Mouse (Mus musculus) midbrain, embryonic 13.5 days (tissue): Measurements from ENCODE around the gene Slc22a4. TPM values are rescaled to one million over a fixed set of nuclear protein-coding genes. Genes with fewer than 3 reads are reported as not detected.
A peak's percentile ranks its signal among the peaks of the same experiment; 100 is the strongest.
"Not testable (repeated sequence)": the region's sequence is repeated elsewhere in the genome, so short reads cannot be mapped to it uniquely, and the experiment has no call there.

Experiments used
- ATAC-seq: fragments of 200-750 bp; cut with Nextera tagmentation; 2 replicates; pipeline ENCODE4 v1.8.0; 2017; ENCODE audit warnings: mild to moderate bottlenecking, moderate TSS enrichment, moderate library complexity
- H3K27ac ChIP-seq: fragments of 300-500 bp; sonication (generic); 2 replicates; pipeline ENCODE4 v1.5.1; 2015; ENCODE audit warnings: inconsistent platforms, mild to moderate bottlenecking, moderate library complexity
- H3K27me3 ChIP-seq: fragments of 300-500 bp; sonication (generic); 2 replicates; pipeline ENCODE4 v1.6.1; 2015; ENCODE audit warnings: mild to moderate bottlenecking, inconsistent platforms
- H3K36me3 ChIP-seq: fragments of 300-500 bp; sonication (generic); 2 replicates; pipeline ENCODE4 v1.6.1; 2015; ENCODE audit warnings: mild to moderate bottlenecking, inconsistent platforms
- H3K4me1 ChIP-seq: fragments of 300-500 bp; sonication (generic); replicated peaks from 2 replicates; pipeline ENCODE4 v1.6.1; 2015; ENCODE audit warnings: inconsistent platforms
- H3K4me2 ChIP-seq: fragments of 300-500 bp; sonication (generic); replicated peaks from 2 replicates; pipeline ENCODE4 v1.6.1; 2015; ENCODE audit warnings: moderate library complexity, mild to moderate bottlenecking, inconsistent platforms
- H3K4me3 ChIP-seq: fragments of 300-500 bp; sonication (generic); replicated peaks from 2 replicates; pipeline ENCODE4 v1.5.1; 2015; ENCODE audit warnings: mild to moderate bottlenecking, inconsistent platforms
- H3K9ac ChIP-seq: fragments of 300-500 bp; sonication (generic); replicated peaks from 2 replicates; pipeline ENCODE4 v1.6.1; 2015; ENCODE audit warnings: mild to moderate bottlenecking, inconsistent platforms
- H3K9me3 ChIP-seq: fragments of 300-500 bp; sonication (generic); 2 replicates; pipeline ENCODE4 v1.6.1; 2016; ENCODE audit warnings: mild to moderate bottlenecking, inconsistent platforms
- WGBS: fragments of 180-500 bp; shearing (Covaris S2); methylation state at CpG from one replicate; pipeline ENCODE4 v1.1.7; 2015; 5-methylcytosine and 5-hydroxymethylcytosine counted together
- polyA plus RNA-seq: library from polyadenylated mRNA; unstranded; fragments of >200 nt; fragmentation: Nextera tagmentation; extraction: Ambion mirVana; gene quantifications from 2 replicates; pipeline ENCODE4 v1.2.1, GENCODE M21; 2015

The Slc22a4 gene
- polyA plus RNA-seq, 1 experiment from 2014 or later: 1.3 TPM

DNA sequence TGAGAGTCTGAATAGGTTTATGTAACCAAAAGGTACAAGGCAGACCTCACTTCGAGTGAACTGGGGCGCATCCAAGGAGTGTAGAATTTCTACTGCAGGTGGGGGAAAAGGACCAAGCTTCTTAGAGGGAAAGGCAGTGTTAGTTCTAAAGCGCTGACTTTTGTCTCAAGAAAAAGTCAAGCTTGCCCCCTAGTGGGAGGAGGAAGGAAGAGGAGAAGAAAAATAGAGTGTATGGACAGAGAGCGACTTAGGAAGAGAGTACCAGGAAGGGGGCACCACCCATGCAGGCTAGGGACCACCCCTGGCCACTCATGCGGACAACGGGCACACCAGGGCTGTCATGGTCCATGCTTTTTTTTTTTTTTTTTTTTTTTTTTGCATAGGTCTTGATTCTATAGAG is 26.4 kb upstream of the Slc22a4 start:
- ATAC-seq: no peak
- H3K4me2 ChIP-seq: no peak overlapping the region
- 41% methylated on average over 6 of the region's 6 CpGs for WGBS
- H3K27me3 ChIP-seq: no peaks in the 10 kb centered on the region
- H3K36me3 ChIP-seq: no peaks in the 10 kb centered on the region
- no peak overlapping the region for H3K9ac ChIP-seq
- H3K4me1 ChIP-seq: peaks cover 22% of the 10 kb centered on the region
- H3K27ac ChIP-seq: no peak overlapping the region
- H3K9me3 ChIP-seq: no peaks in the 10 kb centered on the region
- H3K4me3 ChIP-seq: no peak overlapping the region

DNA sequence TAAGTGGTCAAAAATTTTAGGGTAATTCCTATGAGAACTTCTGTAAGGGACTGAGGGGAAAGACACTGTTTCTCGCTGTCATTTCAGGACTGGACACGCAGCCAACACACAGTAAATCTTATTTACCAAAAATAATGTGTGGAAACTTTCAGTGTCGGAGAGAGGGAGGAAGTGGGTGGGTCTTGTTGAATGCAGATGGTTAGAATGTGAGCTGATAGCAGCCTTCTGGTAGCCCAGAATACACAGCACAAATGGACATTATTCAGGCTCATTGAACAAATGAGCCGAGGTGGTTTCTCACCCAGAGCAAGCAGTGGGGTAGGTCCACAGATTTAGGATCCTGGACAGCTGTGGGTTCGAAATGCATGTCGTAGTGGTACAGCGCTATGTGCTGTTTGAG is 25.2 kb upstream of the Slc22a4 start:
- no peak overlapping the region for H3K4me3 ChIP-seq
- H3K4me2 ChIP-seq: no peak overlapping the region
- 90% methylated on average over 7 of the region's 7 CpGs for WGBS
- no peaks in the 10 kb centered on the region for H3K36me3 ChIP-seq
- H3K27me3 ChIP-seq: no peaks in the 10 kb centered on the region
- no peak for ATAC-seq
- H3K9ac ChIP-seq: no peak overlapping the region
- H3K4me1 ChIP-seq: peaks cover 10% of the 10 kb centered on the region
- no peaks in the 10 kb centered on the region for H3K9me3 ChIP-seq
- H3K27ac ChIP-seq: no peak overlapping the region

DNA sequence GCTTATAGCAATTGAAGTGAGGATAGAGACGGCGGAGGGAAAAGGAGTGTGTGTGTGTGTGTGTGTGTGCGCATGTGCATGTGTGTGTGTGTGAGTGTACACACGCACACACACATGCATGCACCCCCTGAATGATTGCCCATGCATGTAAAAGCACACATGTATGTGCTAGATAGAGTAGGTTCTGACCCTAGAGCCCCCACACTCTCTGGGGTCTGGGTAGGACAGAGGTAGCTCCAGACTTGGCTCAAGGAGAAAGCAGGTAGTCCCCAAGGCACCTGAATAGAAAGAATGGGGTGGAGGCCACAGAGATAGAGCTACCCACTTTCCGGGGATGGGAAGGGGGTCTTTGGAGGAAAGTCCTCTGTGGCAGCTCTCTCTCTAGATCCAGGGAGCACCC is 24.2 kb upstream of the Slc22a4 start:
- H3K4me3 ChIP-seq: no peak overlapping the region
- 93% methylated on average over 5 of the region's 5 CpGs for WGBS
- ATAC-seq: no peak
- H3K9ac ChIP-seq: no peak overlapping the region
- no peak overlapping the region for H3K4me2 ChIP-seq
- no peaks in the 10 kb centered on the region for H3K36me3 ChIP-seq
- no peaks in the 10 kb centered on the region for H3K9me3 ChIP-seq
- H3K27me3 ChIP-seq: no peaks in the 10 kb centered on the region
- H3K4me1 ChIP-seq: peaks cover under 1% of the 10 kb centered on the region
- no peak overlapping the region for H3K27ac ChIP-seq

DNA sequence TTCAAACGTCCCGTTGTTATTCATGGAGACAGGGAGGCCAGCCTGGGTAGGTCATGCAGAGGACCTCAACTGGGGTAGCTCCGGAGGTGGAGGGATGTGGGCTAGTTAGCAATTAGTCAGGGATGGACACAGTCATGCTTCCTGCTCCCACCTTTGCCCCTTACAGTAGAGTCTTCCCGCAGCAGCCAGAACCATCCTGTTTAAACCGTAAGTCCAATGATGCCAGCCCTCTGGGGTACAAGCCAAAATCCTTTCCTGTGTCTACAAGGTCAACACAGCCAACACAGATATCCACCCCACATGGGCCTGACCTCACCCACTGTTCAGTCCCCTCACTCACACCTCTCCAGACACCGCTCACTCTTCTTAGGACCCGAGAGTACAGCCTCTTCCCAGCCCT is 23.3 kb upstream of the Slc22a4 start:
- Histone ChIP-seq H3K4me2 (no peak overlapping the region), H3K9me3 (no peaks in the 10 kb centered on the region), H3K36me3 (no peaks in the 10 kb centered on the region), H3K9ac (no peak overlapping the region), H3K4me3 (no peak overlapping the region), H3K27me3 (no peaks in the 10 kb centered on the region), H3K27ac (no peak overlapping the region), H3K4me1 (no peaks in the 10 kb centered on the region)
- WGBS: 87% methylated on average over 7 of the region's 7 CpGs
- no peak for ATAC-seq

DNA sequence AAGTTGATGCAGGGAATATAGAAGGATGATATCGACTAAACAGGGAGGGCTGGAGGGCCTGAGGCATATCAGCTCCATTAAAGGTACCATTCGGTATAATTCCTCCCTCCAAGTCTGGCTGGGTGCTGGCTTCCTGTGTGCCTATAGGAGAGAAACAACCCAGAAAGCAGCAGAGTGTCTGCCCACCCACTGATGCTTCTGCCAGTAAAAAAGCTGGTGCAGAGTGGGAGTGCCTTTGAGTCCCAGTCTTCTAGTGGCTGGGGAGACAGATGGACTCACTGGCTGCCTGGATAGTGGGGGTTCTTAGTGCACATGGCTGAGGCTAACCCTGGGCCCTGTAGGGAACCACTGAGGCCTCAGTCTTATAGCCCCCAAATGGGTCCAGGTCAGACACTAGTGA is 22.3 kb upstream of the Slc22a4 start:
- ATAC-seq: no peak
- WGBS: 85% methylated on average over 2 of the region's 2 CpGs
- H3K9me3 ChIP-seq: no peaks in the 10 kb centered on the region
- no peak overlapping the region for H3K9ac ChIP-seq
- H3K36me3 ChIP-seq: no peaks in the 10 kb centered on the region
- no peak overlapping the region for H3K4me3 ChIP-seq
- no peak overlapping the region for H3K27ac ChIP-seq
- no peaks in the 10 kb centered on the region for H3K27me3 ChIP-seq
- no peaks in the 10 kb centered on the region for H3K4me1 ChIP-seq
- no peak overlapping the region for H3K4me2 ChIP-seq

DNA sequence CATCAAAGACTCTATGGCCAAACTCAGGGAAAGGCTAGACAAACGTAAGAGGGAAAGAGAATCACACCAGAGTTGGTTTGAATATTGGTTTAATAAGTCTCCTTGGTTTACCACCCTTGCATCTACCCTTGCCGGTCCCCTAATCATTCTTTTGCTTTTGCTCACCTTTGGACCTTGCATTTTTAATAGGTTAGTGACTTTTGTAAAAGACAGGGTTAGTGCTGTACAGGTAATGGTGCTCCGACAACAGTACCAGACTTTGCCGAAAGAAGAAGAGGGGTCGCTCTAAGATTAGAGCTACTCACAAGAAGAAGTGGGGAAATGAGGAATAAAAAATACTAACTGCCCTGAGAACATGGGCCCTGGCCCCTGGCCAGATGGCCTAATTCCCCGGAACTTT is 12.8 kb upstream of the Slc22a4 start:
- Histone ChIP-seq H3K27ac (no peak overlapping the region), H3K4me2 (no peak overlapping the region), H3K4me3 (no peak overlapping the region), H3K9ac (no peak overlapping the region), H3K27me3 (no peaks in the 10 kb centered on the region), H3K4me1 (no peaks in the 10 kb centered on the region), H3K9me3 (no peaks in the 10 kb centered on the region), H3K36me3 (no peaks in the 10 kb centered on the region)
- 93% methylated on average over 6 of the region's 6 CpGs for WGBS
- ATAC-seq: no peak

DNA sequence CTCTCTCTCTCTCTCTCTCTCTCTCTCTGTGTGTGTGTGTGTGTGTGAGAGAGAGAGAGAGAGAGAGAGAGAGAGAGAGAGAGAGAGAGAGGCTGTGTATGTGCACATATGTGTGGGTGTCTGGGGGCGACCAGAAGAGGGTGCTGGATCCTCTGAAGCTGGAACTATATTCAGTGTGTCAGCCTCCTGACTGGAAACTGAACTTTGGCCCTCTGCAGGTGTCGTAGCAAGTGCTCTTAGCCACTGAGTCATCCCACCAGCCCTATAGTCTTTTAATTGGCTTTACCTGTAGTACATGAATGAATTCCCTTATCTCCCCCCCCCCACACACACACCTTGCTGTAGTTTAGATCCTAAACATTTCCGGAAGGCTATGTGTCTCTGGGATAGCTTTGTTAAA is 5.0 kb upstream of the Slc22a4 start:
- H3K4me2 ChIP-seq, H3K27ac ChIP-seq, H3K9ac ChIP-seq, H3K9me3 ChIP-seq, H3K4me3 ChIP-seq, H3K36me3 ChIP-seq, ATAC-seq: not testable (repeated sequence)
- Histone ChIP-seq H3K27me3 (peaks cover 15% of the 10 kb centered on the region), H3K4me1 (peaks cover 11% of the 10 kb centered on the region)
- 97% methylated on average over 1 of the region's 3 CpGs for WGBS

DNA sequence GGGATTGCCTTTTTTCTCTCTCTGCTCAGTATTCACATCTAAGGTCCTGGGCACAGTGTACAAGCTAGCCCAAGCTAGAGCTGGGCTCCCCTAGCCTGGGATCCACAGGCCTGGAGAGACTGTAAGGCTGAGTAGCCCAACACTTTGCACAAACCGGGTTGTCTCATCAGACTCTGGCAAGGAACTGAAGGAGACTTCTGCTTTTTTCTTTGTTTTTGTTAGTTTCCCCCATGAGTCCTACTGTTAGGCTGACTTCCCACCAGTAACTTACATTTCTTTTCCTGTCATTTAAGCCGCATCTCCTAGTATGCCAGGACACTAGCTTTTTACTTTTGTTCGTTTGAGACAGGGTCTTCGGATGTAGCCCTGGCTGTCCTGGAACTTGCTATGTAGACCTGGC is 1.1 kb upstream of the Slc22a4 start:
- Histone ChIP-seq H3K4me1 (peaks cover 16% of the 10 kb centered on the region), H3K27ac (no peak overlapping the region), H3K4me2 (peak overlapping the region; percentile 98), H3K27me3 (peaks cover 43% of the 10 kb centered on the region), H3K4me3 (no peak overlapping the region), H3K9me3 (no peaks in the 10 kb centered on the region), H3K9ac (peak overlapping the region; percentile 75; the same call in 1 of the 2 replicates), H3K36me3 (no peaks in the 10 kb centered on the region)
- WGBS: 74% methylated on average over 4 of the region's 4 CpGs
- no peak for ATAC-seq

DNA sequence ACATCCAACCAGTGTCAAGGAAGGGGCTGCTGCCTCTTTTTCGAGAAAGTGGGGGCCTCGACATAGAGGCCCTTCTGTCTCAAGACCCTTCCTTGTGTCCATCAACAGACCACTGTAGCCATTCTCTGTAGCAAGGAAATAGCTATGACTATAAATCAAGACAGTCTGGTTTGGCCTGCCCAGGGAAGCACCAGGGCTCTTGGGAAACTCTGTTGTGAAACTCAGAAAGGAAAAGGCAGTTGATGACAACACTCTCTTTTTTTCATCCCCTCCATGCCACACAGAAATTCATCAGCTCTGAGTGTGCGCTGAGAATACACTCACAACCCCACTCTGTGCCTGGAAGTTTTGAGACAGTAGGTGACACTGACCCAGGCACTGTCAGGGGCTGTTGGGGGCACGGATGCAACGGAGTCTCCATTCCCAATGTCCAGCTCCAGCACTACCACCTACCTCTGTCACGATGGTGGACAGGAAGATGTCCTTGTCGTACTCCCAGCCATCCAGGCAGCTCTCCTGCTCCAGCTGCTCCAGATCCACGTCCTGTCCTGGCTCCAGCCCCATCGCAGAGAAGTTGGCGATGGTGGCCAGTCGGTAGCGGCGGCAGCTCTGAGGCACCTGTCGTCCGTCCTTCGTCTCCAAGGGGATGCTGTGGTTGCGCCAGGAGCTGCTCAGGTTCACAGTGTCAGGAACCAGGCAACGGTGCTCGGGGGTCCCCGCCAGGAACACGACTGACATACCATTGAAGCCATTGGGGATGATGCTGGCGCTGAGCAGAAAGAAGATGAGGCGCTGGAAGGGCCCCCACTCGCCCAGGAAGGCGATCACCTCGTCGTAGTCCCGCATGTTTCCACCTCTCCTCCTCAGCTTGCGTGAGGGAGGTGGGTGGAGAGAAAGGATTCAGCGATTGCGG is 503 bp downstream of the Slc22a4 start:
- no peak overlapping the region for H3K27ac ChIP-seq
- H3K27me3 ChIP-seq: peaks cover 43% of the 10 kb centered on the region
- peak overlapping the region; percentile 98 for H3K4me2 ChIP-seq
- H3K9me3 ChIP-seq: no peaks in the 10 kb centered on the region
- ATAC-seq: peak; percentile 68
- no peaks in the 10 kb centered on the region for H3K36me3 ChIP-seq
- peaks cover 16% of the 10 kb centered on the region for H3K4me1 ChIP-seq
- WGBS: 16% methylated on average over 31 of the region's 31 CpGs
- peak overlapping the region; percentile 75 for H3K9ac ChIP-seq
- H3K4me3 ChIP-seq: peak overlapping the region; percentile 58

DNA sequence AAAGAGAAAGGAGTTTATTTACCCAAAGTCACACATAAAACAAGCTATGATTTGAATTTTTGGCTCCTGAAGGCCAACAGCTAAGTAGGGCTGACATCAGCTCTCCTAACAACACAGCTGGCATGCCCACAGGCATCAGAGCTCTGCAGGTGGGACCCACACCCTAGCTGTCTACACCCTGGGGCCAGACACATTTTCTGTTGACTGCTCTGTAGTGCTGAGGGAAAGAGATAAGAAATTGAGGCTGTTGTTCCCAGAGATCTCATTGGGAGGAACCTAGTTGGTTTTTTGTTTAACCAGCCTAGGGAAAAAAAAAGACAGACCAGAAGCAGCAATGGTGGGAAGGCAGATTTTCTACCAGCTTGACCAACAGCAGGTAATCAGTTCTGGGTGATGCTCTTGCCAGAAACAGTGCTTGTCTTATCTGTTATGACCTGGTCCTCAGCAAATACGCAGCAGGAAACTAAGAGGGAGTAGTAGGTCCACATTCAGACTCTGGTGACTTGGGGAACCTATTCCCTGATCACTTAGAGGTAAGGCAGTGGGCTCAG is 1.3 kb downstream of the Slc22a4 start:
- Histone ChIP-seq H3K4me2 (no peak overlapping the region), H3K36me3 (no peaks in the 10 kb centered on the region), H3K4me1 (peaks cover 16% of the 10 kb centered on the region), H3K27ac (no peak overlapping the region), H3K9me3 (no peaks in the 10 kb centered on the region), H3K27me3 (peaks cover 43% of the 10 kb centered on the region), H3K4me3 (no peak overlapping the region), H3K9ac (no peak overlapping the region)
- ATAC-seq: no peak
- whole genome bisulfite sequencing: 72% methylated on average over 1 of the region's 1 CpGs

DNA sequence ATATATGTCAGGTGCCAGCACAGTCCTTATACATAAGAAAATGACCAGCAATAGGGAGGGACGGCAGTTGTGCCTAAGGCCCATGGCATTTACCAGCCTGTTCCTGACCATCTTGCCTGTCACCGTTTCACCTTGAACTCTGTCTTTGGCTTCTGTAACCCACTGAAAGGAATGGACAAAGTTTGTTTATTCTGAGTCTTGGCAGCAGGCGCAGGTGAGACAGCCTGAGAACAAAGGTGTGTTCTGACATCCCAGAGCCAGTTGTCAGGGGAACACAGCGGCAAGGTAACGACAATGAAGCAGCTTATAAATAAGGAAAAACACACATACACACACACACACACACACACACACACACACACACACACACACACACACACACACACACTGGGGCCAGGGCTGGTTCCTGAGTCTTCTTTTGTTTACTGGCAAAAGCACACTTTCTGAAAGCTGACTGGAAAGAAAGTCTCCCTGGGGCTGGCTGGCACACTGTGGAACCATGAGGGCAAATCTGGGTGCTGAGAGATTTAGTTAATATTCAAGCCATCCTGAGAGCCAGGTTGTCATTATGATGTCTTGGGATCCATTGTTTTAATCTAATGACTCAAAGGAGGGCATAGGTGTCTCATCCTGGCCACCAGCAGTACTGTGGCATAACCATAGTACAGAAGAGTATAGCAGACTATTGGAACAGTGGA is 6.3 kb downstream of the Slc22a4 start:
- Histone ChIP-seq H3K4me2 (no peak overlapping the region), H3K27me3 (0 out of 2 replicates have a peak, but pooled peaks cover 16% of the 10 kb centered on the region), H3K9ac (no peak overlapping the region), H3K9me3 (no peaks in the 10 kb centered on the region), H3K4me3 (no peak overlapping the region), H3K27ac (no peak overlapping the region), H3K36me3 (no peaks in the 10 kb centered on the region), H3K4me1 (no peaks in the 10 kb centered on the region)
- no peak for ATAC-seq
- 86% methylated on average over 5 of the region's 5 CpGs for WGBS
